Mouse (Mus musculus): ENCODE measurements around the gene Gm21244. TPM values are rescaled to one million over a fixed set of nuclear protein-coding genes. Genes with fewer than 3 reads are reported as not detected.
"Not testable (repeated sequence)": the region's sequence is repeated elsewhere in the genome, so short reads cannot be mapped to it uniquely, and the experiment has no call there.

Gm21244 gene
- polyA plus RNA-seq (2012; ENCODE audit: insufficient read depth, low replicate concordance), result not detected in 2 replicates

DNA sequence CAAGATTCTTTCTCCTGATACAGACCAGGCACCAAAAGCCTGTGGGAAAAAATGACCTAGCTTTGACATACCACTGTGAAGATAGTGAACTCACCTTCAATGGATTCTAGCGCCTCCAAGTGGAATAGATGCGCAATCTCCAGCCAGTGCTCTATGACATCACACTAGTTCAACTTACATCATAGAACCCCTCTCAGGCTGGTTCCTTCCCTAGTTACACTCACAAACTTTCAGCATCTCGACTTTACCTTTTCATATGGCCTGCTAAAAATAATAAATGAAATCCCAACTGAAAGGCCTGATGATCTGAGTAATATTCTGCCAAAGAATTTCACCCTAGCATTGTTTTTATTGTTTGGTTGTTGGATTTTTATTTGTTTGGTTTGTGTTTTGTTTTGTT, at the start of gene Gm21244:
Gene Gm21244, minus strand, starts transcription at position 101 of the 400 bp plus-strand sequence.
- H3K36me3 ChIP-seq (replicated peaks; ENCODE audit: low read length); H3K9me3 ChIP-seq; H3K4me1 ChIP-seq; H3K4me3 ChIP-seq (replicated peaks); H3K27me3 ChIP-seq (replicated peaks): not testable (repeated sequence)

Other genes starting within 250 kb of the Gm21244 start
- gene Gm28998, start 84.5 kb upstream of the Gm21244 start, polyA plus RNA-seq (2012; ENCODE audit: insufficient read depth, low replicate concordance), result not detected in 2 replicates
- gene Gm21788, start 235.7 kb upstream of the Gm21244 start, polyA plus RNA-seq (2012; ENCODE audit: insufficient read depth, low replicate concordance), result not detected in 2 replicates